Comparison of ENCODE assay signal across 8 mouse cellular contexts in the genomic region with DNA sequence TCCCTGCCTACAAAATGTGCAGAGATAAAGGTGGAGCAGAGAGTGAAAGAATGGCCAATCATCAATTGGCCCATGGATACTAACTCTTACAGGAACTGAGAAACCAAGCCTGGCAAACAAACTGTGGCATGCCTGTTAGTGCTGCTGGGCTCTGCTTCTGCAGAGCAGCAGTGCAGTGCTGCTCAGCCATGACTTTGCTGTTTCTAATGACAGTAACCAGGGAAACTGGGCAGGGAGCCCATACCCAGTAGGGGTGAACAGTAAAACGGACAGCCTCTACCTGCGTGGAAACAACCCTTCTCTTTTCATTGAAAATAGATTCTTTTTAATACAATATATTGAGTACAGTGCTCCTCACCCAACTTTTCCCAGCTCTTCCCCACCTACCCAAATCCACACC.
DNase-seq lines count a peak whose midpoint lies in the region; ATAC-seq lines count a peak whose summit lies in the region.

No protein-coding gene starts in this region.

- no peak overlapping the region for H3K9ac ChIP-seq in heart, embryonic 11.5 days (ENCODE audit: low read depth, low read length)
- H3K9ac ChIP-seq in neural tube, embryonic 15.5 days (replicated peaks) = no peak overlapping the region

- no peaks in the 10 kb centered on the region for H3K27me3 ChIP-seq in heart, embryonic 11.5 days (ENCODE audit: control insufficient read depth, insufficient read depth, low read length)
- no peaks in the 10 kb centered on the region for H3K27me3 ChIP-seq in neural tube, embryonic 15.5 days (replicated peaks)

- no peak overlapping the region for H3K4me2 ChIP-seq in heart, embryonic 11.5 days
- no peak overlapping the region for H3K4me2 ChIP-seq in neural tube, embryonic 15.5 days

- H3K9me3 ChIP-seq in heart, embryonic 11.5 days (replicated peaks; ENCODE audit: control insufficient read depth, low read length) = no peaks in the 10 kb centered on the region
- no peaks in the 10 kb centered on the region for H3K9me3 ChIP-seq in neural tube, embryonic 15.5 days (replicated peaks)

- no peaks in the 10 kb centered on the region for H3K36me3 ChIP-seq in heart, embryonic 11.5 days (ENCODE audit: control insufficient read depth, insufficient read depth, low read length)
- H3K36me3 ChIP-seq in neural tube, embryonic 15.5 days = no peaks in the 10 kb centered on the region

- DNase-seq in heart, adult 8-10 months (ENCODE audit: low spot score) = peak; percentile 3
- peak; percentile 5 for DNase-seq in right cerebral cortex, postnatal 14 days
- no peak for DNase-seq in right cerebral cortex, postnatal 36 days (ENCODE audit: low spot score in 2 of 2)
- peak; percentile 32 for DNase-seq in kidney, adult 9 months
- no peak for DNase-seq in left cerebral cortex, postnatal 25 days (ENCODE audit: low spot score in 2 of 2)

- no peak for ATAC-seq in heart, embryonic 11.5 days (replicated peaks; ENCODE audit: insufficient number of reproducible peaks, low FRiP score, low TSS enrichment)
- peak; percentile 47; the same call in 1 of the 2 replicates for ATAC-seq in neural tube, embryonic 15.5 days (ENCODE audit: low FRiP score)
- no peak for ATAC-seq in activated CD4-positive, CD25-positive, alpha-beta regulatory T cell, adult 4 months

- intact Hi-C loops in left cerebral cortex, postnatal 25 days (cut with DNase I) = no loop called here

- 69% methylated on average over 2 of the region's 2 CpGs for WGBS in heart, embryonic 11.5 days (ENCODE audit: insufficient replicate concordance)
- 48% methylated on average over 2 of the region's 2 CpGs for WGBS in neural tube, embryonic 15.5 days

- no peaks in the 10 kb centered on the region for H3K4me1 ChIP-seq in heart, embryonic 11.5 days (ENCODE audit: control insufficient read depth, insufficient read depth, low read length)
- no peaks in the 10 kb centered on the region for H3K4me1 ChIP-seq in neural tube, embryonic 15.5 days

- H3K4me3 ChIP-seq in heart, embryonic 11.5 days (ENCODE audit: low read depth, low read length) = no peak overlapping the region
- H3K4me3 ChIP-seq in neural tube, embryonic 15.5 days (replicated peaks) = no peak overlapping the region

- no peak overlapping the region for H3K27ac ChIP-seq in heart, embryonic 11.5 days (ENCODE audit: low read depth, low read length)
- H3K27ac ChIP-seq in neural tube, embryonic 15.5 days (replicated peaks) = no peak overlapping the region

Comparison
In these comparisons a context has a peak if more than half of its experiments do, and no peak if none do; other contexts are left out.
1. DNase-seq: peak in heart, adult 8-10 months (single experiment), right cerebral cortex, postnatal 14 days (single experiment) and kidney, adult 9 months (single experiment); none in right cerebral cortex, postnatal 36 days (0 of 2) and left cerebral cortex, postnatal 25 days (0 of 2).